Mouse (Mus musculus) liver, embryonic 15.5 days (tissue): ENCODE results near the gene Use1. TPM values are rescaled to one million over a fixed set of nuclear protein-coding genes. Genes with fewer than 3 reads are reported as not detected.
A peak's percentile ranks its signal among the peaks of the same experiment; 100 is the strongest.

Experiments
- ATAC-seq: fragments of 200-750 bp; cut with Nextera tagmentation; 2 replicates; pipeline ENCODE4 v1.8.0; 2017; ENCODE audit warnings: moderate number of reproducible peaks, mild to moderate bottlenecking, moderate library complexity; ENCODE audit not compliant: insufficient read depth
- H3K27ac ChIP-seq: fragments of 300-500 bp; sonication (generic); replicated peaks from 2 replicates; pipeline ENCODE4 v1.5.1; 2015; ENCODE audit warnings: mild to moderate bottlenecking, inconsistent platforms
- H3K27me3 ChIP-seq: fragments of 300-500 bp; sonication (generic); 2 replicates; pipeline ENCODE4 v1.6.1; 2015; ENCODE audit warnings: mild to moderate bottlenecking, inconsistent platforms
- H3K36me3 ChIP-seq: fragments of 300-500 bp; sonication (generic); replicated peaks from 2 replicates; pipeline ENCODE4 v1.6.1; 2015; ENCODE audit warnings: moderate library complexity, mild to moderate bottlenecking, inconsistent platforms
- H3K4me1 ChIP-seq: fragments of 300-500 bp; sonication (generic); replicated peaks from 2 replicates; pipeline ENCODE4 v1.6.1; 2015; ENCODE audit warnings: inconsistent platforms
- H3K4me2 ChIP-seq: fragments of 300-500 bp; sonication (generic); 2 replicates; pipeline ENCODE4 v1.6.1; 2015; ENCODE audit warnings: moderate library complexity, mild to moderate bottlenecking, inconsistent platforms
- H3K4me3 ChIP-seq: fragments of 300-500 bp; sonication (generic); replicated peaks from 2 replicates; pipeline ENCODE4 v1.5.1; 2015; ENCODE audit warnings: mild to moderate bottlenecking, inconsistent platforms
- H3K9ac ChIP-seq: fragments of 300-500 bp; sonication (generic); 2 replicates; pipeline ENCODE4 v1.6.1; 2015; ENCODE audit warnings: moderate library complexity, mild to moderate bottlenecking, inconsistent platforms
- H3K9me3 ChIP-seq: fragments of 300-500 bp; sonication (generic); replicated peaks from 2 replicates; pipeline ENCODE4 v1.6.1; 2016; ENCODE audit warnings: inconsistent platforms
- WGBS: fragments of 180-500 bp; shearing (Covaris S2); methylation state at CpG from one replicate; pipeline ENCODE4 v1.1.7; 2015; ENCODE audit warnings: mixed read lengths; ENCODE audit not compliant: insufficient replicate concordance; 5-methylcytosine and 5-hydroxymethylcytosine counted together
- polyA plus RNA-seq: library from polyadenylated mRNA; unstranded; fragments of >200 nt; fragmentation: Nextera tagmentation; extraction: Ambion mirVana; gene quantifications from 2 replicates; pipeline ENCODE4 v1.2.1, GENCODE M21; 2015

Gene Use1
- polyA plus RNA-seq, 1 experiment from 2014 or later, result 38.7 TPM

DNA sequence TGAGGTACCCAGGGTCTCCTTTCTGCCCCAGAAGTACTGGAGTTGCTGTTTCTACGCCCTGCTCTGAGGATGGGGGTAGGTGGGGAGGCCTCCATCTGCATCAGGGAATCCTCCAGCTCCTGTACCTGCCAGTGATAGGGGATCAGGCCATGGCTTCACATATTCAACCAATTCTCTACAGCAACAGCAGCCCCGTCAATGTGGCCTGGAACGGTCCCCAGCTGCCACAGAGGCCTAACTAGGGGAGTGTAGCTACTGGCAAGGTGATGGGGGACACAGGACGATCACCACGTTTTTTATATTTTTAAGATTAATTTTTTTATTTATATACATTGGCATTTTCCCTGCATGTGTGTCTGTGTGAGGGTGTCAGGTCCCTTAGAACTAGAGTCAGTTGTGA lies 25.7 kb downstream of the Use1 start:
- 62% methylated on average over 5 of the region's 5 CpGs for WGBS
- Histone ChIP-seq H3K9ac (no peak overlapping the region), H3K36me3 (no peaks in the 10 kb centered on the region), H3K4me3 (no peak overlapping the region), H3K9me3 (no peaks in the 10 kb centered on the region), H3K27ac (no peak overlapping the region), H3K4me1 (peaks cover 22% of the 10 kb centered on the region), H3K4me2 (no peak overlapping the region), H3K27me3 (no peaks in the 10 kb centered on the region)
- ATAC-seq, result no peak

DNA sequence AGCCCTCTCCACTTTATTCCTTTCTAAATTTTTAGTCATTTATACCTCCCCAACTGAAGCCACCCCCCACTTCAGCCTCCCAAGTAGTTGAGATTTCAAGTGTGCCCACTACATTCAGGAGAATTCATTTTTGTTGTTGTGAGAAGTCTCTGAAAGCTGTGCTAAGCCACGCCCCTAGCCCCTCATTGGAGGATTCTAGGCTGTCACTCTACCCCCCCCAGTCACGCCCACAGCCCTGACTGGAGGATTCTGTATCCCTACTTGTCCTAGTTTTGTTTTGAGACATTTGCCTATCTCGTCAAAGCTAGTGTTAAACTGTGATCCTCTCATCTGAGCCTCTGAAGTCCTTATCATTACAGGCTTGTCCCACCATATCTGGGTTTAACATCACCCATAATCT lies 26.2 kb downstream of the Use1 start:
- Histone ChIP-seq H3K4me3 (peak overlapping the region; percentile 26), H3K36me3 (no peaks in the 10 kb centered on the region), H3K4me1 (peaks cover 27% of the 10 kb centered on the region), H3K9me3 (no peaks in the 10 kb centered on the region), H3K9ac (no peak overlapping the region), H3K4me2 (peak overlapping the region; percentile 38), H3K27ac (no peak overlapping the region), H3K27me3 (no peaks in the 10 kb centered on the region)
- 12% methylated on average over 3 of the region's 3 CpGs for WGBS
- no peak for ATAC-seq

DNA sequence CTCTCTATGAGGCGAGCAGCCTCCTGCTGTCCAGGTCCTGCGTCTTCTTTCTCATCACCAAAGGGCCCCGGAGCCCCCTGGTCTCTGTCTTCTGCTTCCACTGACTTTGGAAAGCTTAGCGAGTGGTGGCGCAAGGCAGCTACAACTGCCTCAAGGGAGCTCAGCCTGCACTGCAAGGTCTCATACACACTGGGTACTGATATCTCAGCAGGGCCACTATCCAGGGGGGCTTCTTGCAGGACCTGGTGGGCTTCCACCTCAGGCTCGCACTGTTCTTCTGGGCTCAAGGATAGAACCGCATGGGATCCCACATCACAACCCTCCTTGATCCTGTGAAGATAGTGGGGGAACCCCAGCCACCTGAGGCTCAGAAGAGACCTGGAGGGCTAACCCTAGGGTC lies 27.8 kb downstream of the Use1 start:
- WGBS, result 78% methylated on average over 7 of the region's 7 CpGs
- Histone ChIP-seq H3K4me3 (no peak overlapping the region), H3K27me3 (no peaks in the 10 kb centered on the region), H3K9ac (no peak overlapping the region), H3K9me3 (no peaks in the 10 kb centered on the region), H3K4me1 (peaks cover 27% of the 10 kb centered on the region), H3K4me2 (no peak overlapping the region), H3K36me3 (peaks cover 11% of the 10 kb centered on the region), H3K27ac (no peak overlapping the region)
- no peak for ATAC-seq

DNA sequence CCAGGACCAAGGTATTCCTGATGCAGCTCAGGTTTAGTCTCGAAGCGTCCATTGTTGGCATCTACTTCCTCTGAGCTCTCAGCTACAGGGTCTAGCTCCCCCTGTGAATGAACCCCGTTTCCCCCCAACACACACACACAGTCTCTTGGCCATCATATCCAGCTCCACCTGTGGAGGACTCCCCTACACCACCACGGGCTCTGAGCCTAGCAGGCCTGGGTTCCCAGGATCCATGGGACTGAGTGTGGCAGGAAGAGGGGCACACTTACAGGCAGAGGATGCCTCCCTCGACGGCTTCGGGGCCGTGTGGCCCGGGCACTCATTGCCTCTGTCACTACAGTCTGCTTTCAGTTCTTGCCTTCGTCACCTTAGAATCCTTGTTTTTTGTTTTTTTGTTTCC lies 28.4 kb downstream of the Use1 start:
- no peak overlapping the region for H3K9ac ChIP-seq
- no peak overlapping the region for H3K4me3 ChIP-seq

DNA sequence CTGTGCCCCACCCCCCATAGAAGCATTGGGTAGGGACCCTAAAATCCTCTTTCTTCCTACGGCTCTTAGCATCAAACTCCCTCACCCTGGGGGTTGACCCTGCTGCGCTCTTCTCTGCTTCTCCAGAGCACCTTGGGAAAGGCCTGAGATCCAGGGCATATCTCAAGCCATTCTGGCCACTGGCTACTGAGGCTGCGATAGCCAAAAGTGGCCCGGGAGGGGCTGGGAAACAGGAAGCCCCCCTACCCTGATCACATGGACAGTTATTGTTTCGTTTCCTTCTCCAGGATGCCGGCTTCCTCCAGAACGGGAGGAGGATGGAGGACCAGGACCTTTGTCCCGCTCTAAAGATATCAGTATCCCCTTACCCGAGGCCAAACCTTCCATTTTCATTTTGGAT lies 29.0 kb downstream of the Use1 start, which contains the start of gene Ushbp1:
TSS of gene Ushbp1 (minus strand) at position 174 of the 400 bp plus-strand sequence.
- Histone ChIP-seq H3K9ac (peak within 1 kb of the TSS; percentile 65), H3K4me2 (peak within 1 kb of the TSS; percentile 84)

More for the DNA sequence above, 28.4 kb downstream of the Use1 start:
- H3K4me1 ChIP-seq, result peaks cover 27% of the 10 kb centered on the region
- no peaks in the 10 kb centered on the region for H3K9me3 ChIP-seq
- H3K36me3 ChIP-seq, result peaks cover 15% of the 10 kb centered on the region
- H3K4me2 ChIP-seq, result no peak overlapping the region
- 70% methylated on average over 10 of the region's 10 CpGs for WGBS
- H3K27me3 ChIP-seq, result no peaks in the 10 kb centered on the region
- no peak for ATAC-seq
- no peak overlapping the region for H3K27ac ChIP-seq

DNA sequence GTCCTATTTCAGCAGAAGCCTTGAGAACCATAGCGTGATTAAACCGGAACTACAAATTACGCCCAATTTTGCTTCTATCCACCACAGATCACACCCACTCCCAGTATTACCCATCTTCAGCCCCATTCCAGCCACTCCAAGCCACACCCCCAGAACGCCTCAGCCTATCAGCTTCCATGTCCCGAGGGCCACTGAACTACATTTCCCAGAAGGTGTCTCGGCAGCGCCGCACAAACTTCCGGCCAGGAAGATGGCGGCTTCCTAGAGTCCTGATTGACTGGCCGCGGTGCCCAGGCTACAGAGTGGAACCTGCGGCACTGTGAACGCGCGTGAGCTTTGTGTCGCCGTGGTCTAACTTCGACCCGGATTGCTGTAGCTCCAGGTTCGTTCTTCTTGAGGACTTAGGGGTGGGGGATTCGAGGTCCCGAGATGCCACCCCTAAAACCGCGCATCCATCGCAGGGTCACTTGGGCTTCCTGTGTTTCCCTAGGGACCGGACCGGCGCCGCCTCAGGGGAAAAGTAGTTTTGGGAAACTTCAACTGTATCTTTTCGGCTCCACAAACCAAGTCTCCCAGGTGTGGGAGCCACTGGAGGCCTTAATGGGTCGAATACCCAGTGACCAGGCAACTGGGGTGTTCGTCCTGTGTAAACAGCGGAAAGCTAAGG lies 30.1 kb downstream of the Use1 start, which contains the start of gene Babam1:
TSS of gene Babam1 (plus strand) at position 223 of the 667 bp plus-strand sequence.
- Histone ChIP-seq H3K27ac (peak within 1 kb of the TSS; percentile 69), H3K27me3 (no peaks in the 10 kb centered on the region), H3K9ac (peak within 1 kb of the TSS; percentile 65), H3K4me3 (peak within 1 kb of the TSS; percentile 80), H3K36me3 (peaks cover 24% of the 10 kb centered on the region), H3K4me2 (peak within 1 kb of the TSS; percentile 84), H3K4me1 (peaks cover 27% of the 10 kb centered on the region), H3K9me3 (no peaks in the 10 kb centered on the region)
- ATAC-seq, result peak; percentile 94
- under 1% methylated on average over 34 of the region's 34 CpGs for WGBS

More for the DNA sequence above, 29.0 kb downstream of the Use1 start, which contains the start of gene Ushbp1:
- peak within 1 kb of the TSS; percentile 80 for H3K4me3 ChIP-seq
- H3K27ac ChIP-seq, result peak within 1 kb of the TSS; percentile 69
- WGBS, result 62% methylated on average over 9 of the region's 9 CpGs
- no peaks in the 10 kb centered on the region for H3K9me3 ChIP-seq
- no peaks in the 10 kb centered on the region for H3K27me3 ChIP-seq
- H3K36me3 ChIP-seq, result peaks cover 18% of the 10 kb centered on the region
- ATAC-seq, result no peak
- H3K4me1 ChIP-seq, result peaks cover 27% of the 10 kb centered on the region

DNA sequence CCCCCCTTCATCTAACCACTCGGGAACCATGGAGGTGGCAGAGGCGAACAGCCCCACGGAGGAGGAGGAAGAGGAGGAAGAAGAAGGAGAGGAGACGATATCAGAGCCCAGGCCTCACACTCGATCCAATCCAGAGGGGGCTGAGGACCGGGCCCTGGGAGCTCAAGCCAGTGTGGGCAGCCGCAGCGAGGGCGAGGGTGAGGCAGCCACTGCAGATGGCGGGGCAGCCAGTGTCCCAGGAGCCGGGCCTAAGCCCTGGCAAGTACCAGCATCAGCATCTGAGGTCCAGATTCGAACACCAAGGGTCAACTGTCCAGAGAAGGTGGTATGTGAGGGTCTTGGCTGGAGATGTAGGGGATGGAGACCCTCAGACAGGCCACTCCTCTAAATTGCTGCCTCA lies 31.1 kb downstream of the Use1 start:
- peak overlapping the region; percentile 80 for H3K4me3 ChIP-seq
- peaks cover 27% of the 10 kb centered on the region for H3K4me1 ChIP-seq
- H3K9me3 ChIP-seq, result no peaks in the 10 kb centered on the region
- ATAC-seq, result no peak
- peak overlapping the region; percentile 84 for H3K4me2 ChIP-seq
- 0 out of 2 replicates have a peak overlapping the region, but pooled peaks have one; percentile 69 for H3K27ac ChIP-seq
- peak overlapping the region; percentile 65 for H3K9ac ChIP-seq
- no peaks in the 10 kb centered on the region for H3K27me3 ChIP-seq
- H3K36me3 ChIP-seq, result peaks cover 24% of the 10 kb centered on the region
- WGBS, result 79% methylated on average over 12 of the region's 12 CpGs

DNA sequence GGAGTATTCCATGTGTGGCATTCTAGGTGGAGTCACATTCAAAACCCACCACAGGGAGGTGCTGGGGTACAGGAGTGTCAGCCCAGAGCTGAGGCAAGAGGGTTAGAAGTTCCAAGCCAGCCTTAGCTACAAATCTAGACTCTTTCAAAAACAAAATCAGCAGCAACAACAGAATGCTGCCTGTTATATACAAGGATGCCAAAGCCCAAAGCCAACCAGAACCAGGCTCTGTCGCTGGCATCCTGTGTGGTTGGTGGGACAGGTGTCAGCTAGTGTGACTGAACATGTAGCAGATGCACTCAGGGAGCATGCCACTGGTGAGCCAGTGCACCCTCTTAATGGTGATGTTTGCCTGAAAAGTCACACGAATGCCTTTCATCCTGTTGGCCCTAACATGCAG lies 34.2 kb downstream of the Use1 start:
- no peak overlapping the region for H3K4me3 ChIP-seq
- no peak overlapping the region for H3K9ac ChIP-seq
- no peak overlapping the region for H3K27ac ChIP-seq
- no peaks in the 10 kb centered on the region for H3K9me3 ChIP-seq
- no peak overlapping the region for H3K4me2 ChIP-seq
- 71% methylated on average over 2 of the region's 2 CpGs for WGBS
- H3K36me3 ChIP-seq, result peaks cover 24% of the 10 kb centered on the region
- no peaks in the 10 kb centered on the region for H3K27me3 ChIP-seq
- peaks cover 38% of the 10 kb centered on the region for H3K4me1 ChIP-seq
- no peak for ATAC-seq

DNA sequence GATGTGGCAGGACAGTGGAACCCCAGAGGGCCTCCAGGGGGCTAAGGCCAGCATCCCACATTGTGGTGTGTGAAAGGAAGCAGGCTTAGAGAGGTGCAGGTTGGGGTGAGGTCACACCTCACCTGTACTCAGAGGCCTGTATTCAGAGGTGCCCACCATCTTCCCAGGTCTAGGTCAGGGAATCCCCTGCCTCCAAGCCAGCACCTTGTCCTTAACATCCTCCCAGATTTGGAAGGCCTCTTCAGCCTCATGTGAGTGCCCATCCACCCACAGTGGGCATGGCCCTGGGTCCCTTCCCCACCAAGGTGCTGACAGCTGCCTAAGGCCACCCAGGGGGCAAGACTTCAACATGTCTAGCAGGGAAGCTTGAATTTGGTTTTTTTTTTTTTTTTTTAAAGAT lies 34.8 kb downstream of the Use1 start:
- H3K27ac ChIP-seq, result no peak overlapping the region
- no peak for ATAC-seq
- H3K27me3 ChIP-seq, result no peaks in the 10 kb centered on the region
- H3K4me2 ChIP-seq, result no peak overlapping the region
- H3K36me3 ChIP-seq, result peaks cover 24% of the 10 kb centered on the region
- no peak overlapping the region for H3K4me3 ChIP-seq
- H3K9me3 ChIP-seq, result no peaks in the 10 kb centered on the region
- H3K4me1 ChIP-seq, result peaks cover 36% of the 10 kb centered on the region
- H3K9ac ChIP-seq, result no peak overlapping the region

DNA sequence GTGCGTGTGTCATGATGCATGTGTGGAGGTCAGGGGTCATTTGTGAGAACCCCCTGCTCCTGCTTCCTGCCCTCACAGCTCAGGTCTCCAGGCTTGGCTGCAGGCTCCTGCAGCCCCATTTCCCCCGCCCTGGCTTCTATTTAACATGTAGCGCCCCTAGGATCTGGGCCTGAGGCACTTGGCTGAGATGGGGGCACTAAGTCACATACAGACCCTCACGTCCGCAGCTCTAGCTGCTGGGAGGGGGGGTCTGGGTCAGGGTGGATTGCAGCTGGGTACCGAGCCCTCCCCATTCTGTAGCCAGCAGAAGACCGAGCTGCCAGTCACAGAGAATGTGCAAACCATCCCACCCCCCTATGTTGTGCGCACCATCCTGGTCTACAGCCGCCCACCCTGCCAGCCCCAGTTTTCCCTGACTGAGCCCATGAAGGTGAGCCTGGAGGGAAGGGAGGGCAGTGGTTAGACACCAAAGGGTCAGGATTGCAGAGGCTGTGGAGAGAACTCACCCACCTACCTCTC lies 35.9 kb downstream of the Use1 start:
- WGBS, result 80% methylated on average over 9 of the region's 9 CpGs
- no peak overlapping the region for H3K27ac ChIP-seq
- peaks cover 41% of the 10 kb centered on the region for H3K4me1 ChIP-seq
- peaks cover 33% of the 10 kb centered on the region for H3K36me3 ChIP-seq
- no peak overlapping the region for H3K4me3 ChIP-seq
- no peak overlapping the region for H3K4me2 ChIP-seq
- no peak for ATAC-seq
- no peak overlapping the region for H3K9ac ChIP-seq
- no peaks in the 10 kb centered on the region for H3K27me3 ChIP-seq
- H3K9me3 ChIP-seq, result no peaks in the 10 kb centered on the region

DNA sequence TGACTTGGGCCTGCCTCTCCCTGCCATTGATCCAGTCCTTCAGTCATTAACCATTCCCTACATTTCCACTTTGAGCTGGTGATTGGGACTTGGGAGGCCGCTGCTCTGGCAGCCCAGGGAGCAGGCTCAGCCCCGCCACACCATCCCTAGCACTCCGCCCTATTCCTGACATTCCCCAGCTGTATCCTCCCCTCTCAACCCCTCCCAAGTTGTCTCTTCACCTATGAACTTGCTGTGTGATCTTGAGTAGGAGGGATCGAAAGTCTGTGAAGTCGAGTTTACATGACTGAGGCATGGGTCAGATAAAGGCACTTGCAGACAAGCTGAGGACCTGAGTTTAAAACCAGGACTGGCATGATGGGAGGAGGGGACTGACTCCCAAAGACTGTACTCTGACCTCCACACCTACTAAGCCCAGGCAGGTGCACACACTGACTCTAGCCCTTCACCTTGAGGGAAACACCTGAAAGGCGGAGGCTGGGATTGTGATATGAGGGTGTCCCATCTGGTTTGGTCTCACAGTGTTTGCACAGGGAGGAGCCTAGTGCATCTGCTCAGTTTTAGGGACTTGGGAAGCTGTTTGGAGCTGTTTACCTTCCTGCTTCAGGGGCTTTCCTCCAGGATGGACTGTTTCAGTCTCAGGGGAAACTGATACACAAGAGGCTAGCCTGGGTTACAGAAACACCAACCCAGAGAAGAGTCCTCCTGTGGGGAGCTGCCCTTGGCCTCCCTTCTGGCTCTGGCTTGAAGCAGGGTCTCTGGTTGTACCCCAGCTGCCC lies 36.6 kb downstream of the Use1 start:
- 72% methylated on average over 6 of the region's 6 CpGs for WGBS
- Histone ChIP-seq H3K4me1 (peaks cover 42% of the 10 kb centered on the region), H3K9me3 (no peaks in the 10 kb centered on the region), H3K36me3 (peaks cover 39% of the 10 kb centered on the region), H3K4me3 (no peak overlapping the region), H3K27ac (no peak overlapping the region), H3K4me2 (no peak overlapping the region), H3K9ac (no peak overlapping the region), H3K27me3 (no peaks in the 10 kb centered on the region)
- no peak for ATAC-seq
